Mouse (Mus musculus) stomach, embryonic 14.5 days (tissue): Measurements from ENCODE around the gene Dlg1. TPM values are rescaled to one million over a fixed set of nuclear protein-coding genes. Genes with fewer than 3 reads are reported as not detected.

Experiments
- ATAC-seq: fragments of 200-750 bp; cut with Nextera tagmentation; 2 replicates; pipeline ENCODE4 v1.8.0; 2017; ENCODE audit warnings: low read depth, moderate TSS enrichment; ENCODE audit not compliant: insufficient number of reproducible peaks, insufficient read depth, low FRiP score
- H3K27ac ChIP-seq: fragments of 300-500 bp; sonication (generic); 2 replicates; pipeline ENCODE4 v1.5.1; 2014; ENCODE audit warnings: mild to moderate bottlenecking, low read length, moderate library complexity, mixed read lengths
- H3K27me3 ChIP-seq: fragments of 300-500 bp; sonication (generic); 2 replicates; pipeline ENCODE4 v1.6.1; 2014; ENCODE audit warnings: low read length, control low read depth, mixed read lengths; ENCODE audit not compliant: control insufficient read depth, insufficient read depth
- H3K36me3 ChIP-seq: fragments of 300-500 bp; sonication (generic); 2 replicates; pipeline ENCODE4 v1.6.1; 2014; ENCODE audit warnings: mild to moderate bottlenecking, control low read depth, low read length, moderate library complexity, mixed read lengths; ENCODE audit not compliant: control insufficient read depth, insufficient read depth
- H3K4me1 ChIP-seq: fragments of 300-500 bp; sonication (generic); 2 replicates; pipeline ENCODE4 v1.6.1; 2014; ENCODE audit warnings: low read length, control low read depth, mixed read lengths; ENCODE audit not compliant: control insufficient read depth, insufficient read depth
- H3K4me2 ChIP-seq: fragments of 300-500 bp; sonication (generic); replicated peaks from 2 replicates; pipeline ENCODE4 v1.6.1; 2014; ENCODE audit warnings: low read depth, low read length, control low read depth
- H3K4me3 ChIP-seq: fragments of 300-500 bp; sonication (generic); 2 replicates; pipeline ENCODE4 v1.5.1; 2014; ENCODE audit warnings: low read depth, low read length, control low read depth
- H3K9ac ChIP-seq: fragments of 300-500 bp; sonication (generic); replicated peaks from 2 replicates; pipeline ENCODE4 v1.6.1; 2014; ENCODE audit warnings: low read depth, mild to moderate bottlenecking, control low read depth, low read length, moderate library complexity, mixed read lengths
- H3K9me3 ChIP-seq: fragments of 300-500 bp; sonication (generic); 2 replicates; pipeline ENCODE4 v1.6.1; 2016; ENCODE audit warnings: low read depth, low read length, control low read depth; ENCODE audit not compliant: control insufficient read depth
- WGBS: fragments of 180-500 bp; shearing (Covaris S2); extraction: QIAGEN DNeasy Blood & Tissue Kit; methylation state at CpG from one replicate; pipeline ENCODE4 v1.1.7; 2014; 5-methylcytosine and 5-hydroxymethylcytosine counted together
- polyA plus RNA-seq: library from polyadenylated mRNA; unstranded; fragments of >200 nt; fragmentation: Nextera tagmentation; extraction: Ambion mirVana; gene quantifications from 2 replicates; pipeline ENCODE4 v1.2.1, GENCODE M21; 2014

Dlg1 gene
- polyA plus RNA-seq, 1 experiment from 2014 or later = 42.0 TPM

DNA sequence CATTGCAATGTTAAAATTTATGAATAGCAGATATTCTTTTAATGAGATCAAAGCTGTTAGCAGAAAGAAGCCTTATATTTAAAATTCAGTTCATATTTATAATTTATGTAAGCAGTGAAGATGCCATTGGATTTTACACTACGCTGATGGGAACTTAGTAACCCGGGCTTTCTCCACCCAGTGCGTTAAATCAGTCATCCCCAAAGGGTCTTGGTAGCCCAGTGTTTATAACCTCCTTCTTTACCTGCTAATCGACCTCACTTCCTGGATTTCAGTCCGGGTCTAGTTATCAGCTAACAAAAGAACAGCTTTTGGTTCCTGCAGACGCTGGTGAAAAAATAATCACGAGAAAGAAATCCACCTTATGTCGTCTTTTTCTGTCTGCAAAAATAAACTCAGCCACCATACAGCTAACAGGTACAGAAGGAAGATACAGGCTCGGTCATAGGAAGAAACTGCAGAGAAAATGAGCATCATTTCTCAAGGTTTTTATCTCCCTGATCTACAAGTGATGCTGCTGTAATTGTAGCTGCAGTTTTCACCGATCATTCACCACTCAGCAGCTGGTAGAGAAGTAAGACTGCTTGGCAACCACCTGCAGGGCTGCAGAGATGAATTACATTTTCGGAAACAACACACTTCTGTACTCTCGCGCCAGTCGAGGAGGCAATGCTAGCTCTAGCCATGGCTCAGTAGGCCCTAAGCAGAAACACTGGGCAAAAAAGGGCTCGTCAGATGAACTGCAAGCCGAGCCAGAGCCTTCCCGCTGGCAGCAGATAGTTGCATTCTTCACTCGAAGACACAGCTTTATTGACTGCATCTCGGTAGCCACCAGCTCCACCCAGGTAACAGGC, 91.2 kb downstream of the Dlg1 start:
- no peak overlapping the region for H3K9ac ChIP-seq
- H3K9me3 ChIP-seq = no peaks in the 10 kb centered on the region
- no peaks in the 10 kb centered on the region for H3K36me3 ChIP-seq
- no peak overlapping the region for H3K4me2 ChIP-seq
- peaks cover 4% of the 10 kb centered on the region; the same call in 1 of the 2 replicates for H3K4me1 ChIP-seq
- ATAC-seq = no peak
- H3K4me3 ChIP-seq = no peak overlapping the region
- WGBS = 54% methylated on average over 19 of the region's 19 CpGs
- no peak overlapping the region for H3K27ac ChIP-seq
- H3K27me3 ChIP-seq = no peaks in the 10 kb centered on the region

DNA sequence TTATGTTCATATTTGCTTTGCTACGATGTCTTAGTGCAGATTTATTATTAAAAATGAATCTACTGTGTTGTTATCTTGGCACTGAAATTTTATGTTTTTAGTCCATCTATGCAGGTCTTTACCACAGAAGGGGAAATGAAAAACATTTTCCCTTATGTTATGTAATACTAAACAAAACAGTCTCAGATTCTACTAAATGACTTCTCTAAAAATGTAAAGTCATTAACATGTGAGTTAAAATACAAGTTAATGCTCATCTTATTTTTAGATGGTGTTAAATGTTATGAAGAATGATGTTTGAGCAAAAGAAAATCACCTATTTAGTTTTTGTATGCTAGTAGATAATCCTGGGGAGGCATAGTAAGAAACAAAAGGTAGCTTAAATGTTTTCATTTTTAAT, 91.8 kb downstream of the Dlg1 start:
- Histone ChIP-seq H3K4me1 (peaks cover 4% of the 10 kb centered on the region; the same call in 1 of the 2 replicates), H3K4me3 (no peak overlapping the region), H3K27me3 (no peaks in the 10 kb centered on the region), H3K9me3 (no peaks in the 10 kb centered on the region), H3K36me3 (no peaks in the 10 kb centered on the region), H3K9ac (no peak overlapping the region), H3K27ac (no peak overlapping the region), H3K4me2 (no peak overlapping the region)
- 84% methylated on average over 1 of the region's 1 CpGs for WGBS
- no peak for ATAC-seq

DNA sequence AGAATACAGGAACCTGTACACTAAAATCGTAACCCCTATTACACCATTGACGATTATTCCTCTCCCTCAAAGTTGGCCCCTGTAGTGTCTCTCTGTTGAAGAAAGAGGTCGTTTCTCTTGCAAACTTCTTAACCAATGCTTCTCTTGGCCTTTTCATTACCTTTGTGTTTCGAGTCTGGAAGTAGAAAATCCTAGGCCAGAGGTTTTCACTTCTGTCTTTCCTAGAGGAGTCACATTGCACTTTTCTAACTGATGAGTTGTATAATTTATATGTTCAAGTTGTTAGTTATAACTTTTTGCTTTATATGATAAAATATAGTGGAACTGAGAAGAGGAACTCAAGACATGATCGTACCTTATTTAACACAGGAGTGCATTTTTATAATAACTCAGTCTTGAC, 93.2 kb downstream of the Dlg1 start:
- no peak overlapping the region for H3K4me3 ChIP-seq
- H3K9ac ChIP-seq = no peak overlapping the region
- no peaks in the 10 kb centered on the region for H3K27me3 ChIP-seq
- ATAC-seq = no peak
- no peak overlapping the region for H3K27ac ChIP-seq
- WGBS = 87% methylated on average over 5 of the region's 5 CpGs
- peaks cover 4% of the 10 kb centered on the region; the same call in 1 of the 2 replicates for H3K4me1 ChIP-seq
- H3K9me3 ChIP-seq = no peaks in the 10 kb centered on the region
- H3K4me2 ChIP-seq = no peak overlapping the region
- H3K36me3 ChIP-seq = no peaks in the 10 kb centered on the region

DNA sequence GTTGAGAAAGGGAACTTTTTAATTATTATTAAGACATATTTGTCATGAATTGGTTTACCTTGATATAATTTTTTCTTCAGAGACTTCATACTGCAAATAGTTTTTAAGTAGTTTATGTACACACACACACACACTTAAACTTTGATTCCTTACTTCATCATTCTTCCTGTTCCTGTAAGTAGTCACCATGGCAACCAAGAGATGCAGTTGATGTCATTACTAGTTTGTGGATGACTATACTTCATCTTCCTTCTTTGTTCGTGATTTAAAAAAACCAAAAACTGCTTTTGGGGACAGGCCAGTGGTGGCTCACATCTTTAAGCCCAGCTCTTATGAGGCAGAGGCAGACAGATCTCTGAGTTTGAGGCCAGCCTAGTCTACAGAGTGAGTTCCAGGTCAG, 94.4 kb downstream of the Dlg1 start:
- Histone ChIP-seq H3K9ac (no peak overlapping the region), H3K9me3 (no peaks in the 10 kb centered on the region), H3K4me1 (peaks cover 4% of the 10 kb centered on the region; the same call in 1 of the 2 replicates), H3K36me3 (no peaks in the 10 kb centered on the region), H3K4me2 (no peak overlapping the region), H3K4me3 (no peak overlapping the region), H3K27me3 (no peaks in the 10 kb centered on the region), H3K27ac (no peak overlapping the region)
- no peak for ATAC-seq
- 85% methylated on average over 1 of the region's 1 CpGs for WGBS

DNA sequence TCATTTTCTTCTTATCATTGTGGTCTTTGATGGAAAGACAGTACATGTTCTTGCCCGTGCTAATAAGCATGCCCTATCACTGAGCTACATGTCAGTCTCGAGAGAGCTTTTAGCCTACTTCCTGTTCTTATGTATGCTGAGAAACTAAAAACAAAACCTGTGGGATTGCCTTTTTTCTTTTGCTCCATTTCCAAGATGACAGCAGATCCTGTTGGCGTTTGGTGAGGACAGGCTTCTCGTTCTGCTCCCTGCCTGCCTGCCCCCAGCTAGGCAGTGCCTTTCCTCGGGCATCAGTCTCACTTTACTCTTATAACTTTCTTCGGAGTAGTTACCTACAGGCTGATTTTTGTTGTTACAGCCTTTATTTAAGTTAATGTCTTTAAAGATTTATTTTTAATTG, 96.2 kb downstream of the Dlg1 start:
- Histone ChIP-seq H3K4me3 (no peak overlapping the region), H3K9ac (no peak overlapping the region), H3K4me1 (peaks cover 4% of the 10 kb centered on the region; the same call in 1 of the 2 replicates), H3K27ac (no peak overlapping the region), H3K36me3 (no peaks in the 10 kb centered on the region), H3K4me2 (no peak overlapping the region), H3K27me3 (no peaks in the 10 kb centered on the region), H3K9me3 (no peaks in the 10 kb centered on the region)
- no peak for ATAC-seq
- WGBS = 73% methylated on average over 6 of the region's 6 CpGs

DNA sequence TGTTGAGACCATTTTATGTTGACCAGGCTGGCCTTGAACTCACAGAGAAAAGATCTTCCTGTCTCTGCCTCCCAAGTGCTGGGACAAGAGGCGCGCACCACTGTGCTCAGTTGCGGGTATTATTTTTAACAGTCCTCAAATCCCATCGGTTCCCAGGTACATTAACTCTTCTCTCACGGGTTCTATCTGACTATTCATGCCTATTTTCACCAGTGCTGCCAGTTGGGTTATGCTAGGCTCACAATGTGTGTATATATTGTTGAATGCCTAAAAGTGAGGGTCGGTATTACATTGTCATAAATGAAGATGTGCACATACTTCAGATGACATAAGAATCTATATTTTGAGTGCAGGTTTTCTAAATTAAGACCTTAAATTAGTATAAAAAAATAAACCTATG, 103.1 kb downstream of the Dlg1 start:
- 93% methylated on average over 6 of the region's 6 CpGs for WGBS

DNA sequence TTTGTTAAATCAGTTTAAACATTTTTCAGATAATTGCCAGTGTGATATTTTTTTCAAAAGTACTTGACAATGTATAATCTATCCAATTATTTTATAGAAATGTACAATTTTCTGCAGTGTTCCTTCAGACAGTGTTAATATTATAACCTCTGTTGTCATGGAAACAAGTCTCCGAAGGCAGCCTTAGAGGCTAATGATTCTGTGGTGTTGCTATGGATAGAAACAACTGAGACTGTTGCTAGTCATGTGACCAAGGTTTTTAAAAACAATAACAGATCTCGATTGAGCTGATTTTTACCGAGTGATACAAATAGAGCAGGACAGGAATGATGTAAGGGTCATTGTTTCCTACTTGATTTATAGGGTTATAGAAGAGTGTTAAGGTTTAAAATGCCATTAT, 103.5 kb downstream of the Dlg1 start:
- no peaks in the 10 kb centered on the region for H3K9me3 ChIP-seq
- no peak overlapping the region for H3K4me3 ChIP-seq
- no peaks in the 10 kb centered on the region for H3K4me1 ChIP-seq
- H3K9ac ChIP-seq = no peak overlapping the region
- no peaks in the 10 kb centered on the region for H3K36me3 ChIP-seq
- no peak overlapping the region for H3K4me2 ChIP-seq
- no peak for ATAC-seq
- no peaks in the 10 kb centered on the region for H3K27me3 ChIP-seq
- no peak overlapping the region for H3K27ac ChIP-seq
- WGBS = 42% methylated on average over 3 of the region's 3 CpGs

More for the DNA sequence above, 103.1 kb downstream of the Dlg1 start:
- ATAC-seq = no peak
- H3K4me1 ChIP-seq = no peaks in the 10 kb centered on the region
- no peaks in the 10 kb centered on the region for H3K27me3 ChIP-seq
- no peak overlapping the region for H3K4me3 ChIP-seq
- no peak overlapping the region for H3K27ac ChIP-seq
- H3K4me2 ChIP-seq = no peak overlapping the region
- no peak overlapping the region for H3K9ac ChIP-seq
- no peaks in the 10 kb centered on the region for H3K36me3 ChIP-seq
- H3K9me3 ChIP-seq = no peaks in the 10 kb centered on the region

DNA sequence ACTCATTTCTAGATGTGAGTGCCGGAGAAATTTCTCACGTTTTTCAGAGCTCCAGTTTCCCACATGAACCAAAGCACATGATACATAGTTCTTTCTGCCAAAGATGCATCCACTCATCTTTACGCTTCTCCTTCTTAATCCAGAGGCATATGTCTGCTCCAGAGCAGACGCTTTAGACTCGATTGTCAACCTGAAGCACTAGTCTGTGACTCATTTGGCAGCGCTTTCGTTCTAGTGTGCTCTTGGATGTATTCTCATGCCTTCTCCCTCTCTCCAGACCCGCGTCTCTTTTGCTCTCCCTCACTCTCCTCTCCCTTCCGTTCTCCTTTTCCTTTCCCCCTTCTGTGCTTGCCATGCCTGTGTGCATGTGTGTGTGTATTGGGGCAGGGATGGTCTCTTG, 112.7 kb downstream of the Dlg1 start:
- no peaks in the 10 kb centered on the region for H3K4me1 ChIP-seq
- H3K9ac ChIP-seq = no peak overlapping the region
- ATAC-seq = no peak
- H3K9me3 ChIP-seq = no peaks in the 10 kb centered on the region
- no peak overlapping the region for H3K27ac ChIP-seq
- H3K4me3 ChIP-seq = no peak overlapping the region
- H3K27me3 ChIP-seq = no peaks in the 10 kb centered on the region
- H3K36me3 ChIP-seq = no peaks in the 10 kb centered on the region
- H3K4me2 ChIP-seq = no peak overlapping the region
- 83% methylated on average over 10 of the region's 10 CpGs for WGBS

DNA sequence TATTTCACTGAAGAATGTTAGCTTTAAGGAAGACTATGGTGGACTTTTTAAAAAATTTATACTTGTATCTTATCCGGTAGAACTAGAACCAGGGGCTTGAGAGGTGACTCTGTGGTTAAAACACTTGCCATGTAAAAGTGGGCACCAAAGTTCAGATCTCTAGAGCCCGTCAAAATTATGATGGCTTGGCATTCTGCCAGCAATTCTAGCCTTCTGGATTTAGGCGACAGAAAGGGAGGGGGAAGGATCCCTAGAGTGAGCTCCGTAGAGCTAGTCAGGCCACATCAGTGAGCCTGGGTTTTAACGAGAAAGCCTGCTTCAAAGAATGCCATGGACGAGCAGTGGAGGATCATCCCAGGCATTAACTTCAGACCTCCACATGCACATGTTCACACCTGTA, 117.8 kb downstream of the Dlg1 start:
- WGBS = 61% methylated on average over 6 of the region's 6 CpGs
- no peak overlapping the region for H3K27ac ChIP-seq
- H3K36me3 ChIP-seq = no peaks in the 10 kb centered on the region
- no peaks in the 10 kb centered on the region for H3K27me3 ChIP-seq
- H3K4me2 ChIP-seq = no peak overlapping the region
- H3K9ac ChIP-seq = no peak overlapping the region
- no peaks in the 10 kb centered on the region for H3K9me3 ChIP-seq
- no peak overlapping the region for H3K4me3 ChIP-seq
- no peak for ATAC-seq
- no peaks in the 10 kb centered on the region for H3K4me1 ChIP-seq
